Mouse (Mus musculus) heart, postnatal 25 days (tissue): ENCODE data around the gene Dnajb12. TPM values are rescaled to one million over a fixed set of nuclear protein-coding genes. Genes with fewer than 3 reads are reported as not detected.

Experiments used
- DNase-seq: peaks from one replicate; pipeline ENCODE4 v3.0.0; 2022; ENCODE audit warnings: low spot score
- intact Hi-C: fragments of 180-260 bp; cut with DNase I; formaldehyde crosslinking; loops from one replicate; pipeline ENCODE4 v1.15.1; 2025
- total RNA-seq, 2 experiments: library from RNA; stranded (reverse); gene quantifications; 2 replicates each; pipeline ENCODE4 v1.2.3; 2021

Gene Dnajb12
- 10 to 100 TPM; 34.5 to 35.9 TPM for total RNA-seq

DNA sequence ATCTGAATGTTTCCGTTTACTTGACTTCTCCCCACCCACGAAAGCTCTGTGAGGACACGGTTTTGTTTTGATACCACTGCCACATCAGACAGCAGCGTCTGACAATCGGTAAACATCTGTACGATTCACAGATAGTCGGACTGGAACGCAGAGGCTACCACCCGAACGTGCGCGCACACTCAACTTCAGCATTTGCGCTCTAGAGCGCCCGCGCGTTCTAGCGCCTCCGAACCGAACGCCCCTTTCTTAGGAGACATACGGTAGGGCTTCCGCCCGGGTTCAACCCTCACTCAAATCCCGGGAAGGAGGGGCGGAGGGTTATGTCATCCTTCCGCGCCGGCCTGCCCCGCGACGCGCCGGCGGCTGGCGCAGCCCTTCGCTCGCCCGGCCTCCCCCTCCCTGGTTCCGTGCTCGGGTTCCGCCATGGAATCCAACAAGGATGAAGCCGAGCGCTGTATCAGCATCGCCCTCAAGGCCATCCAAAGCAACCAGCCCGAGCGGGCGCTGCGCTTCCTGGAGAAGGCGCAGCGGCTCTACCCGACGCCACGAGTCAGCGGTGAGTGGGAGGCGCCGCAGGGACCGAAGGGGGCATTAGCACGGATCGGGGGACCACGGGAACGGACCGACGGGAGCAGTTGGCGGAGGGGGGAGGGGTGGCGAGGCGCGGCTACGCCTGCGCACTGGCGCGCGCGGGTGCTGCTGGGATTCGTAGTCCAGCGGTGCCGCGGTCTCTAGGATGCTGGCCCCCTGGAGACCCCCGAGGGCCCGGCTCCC is at the start of gene Dnajb12:
Gene Dnajb12, plus strand, starts transcription at position 302 of the 774 bp plus-strand sequence.
- DNase-seq: peak; percentile 86
- intact Hi-C loops: no loop called here

DNA sequence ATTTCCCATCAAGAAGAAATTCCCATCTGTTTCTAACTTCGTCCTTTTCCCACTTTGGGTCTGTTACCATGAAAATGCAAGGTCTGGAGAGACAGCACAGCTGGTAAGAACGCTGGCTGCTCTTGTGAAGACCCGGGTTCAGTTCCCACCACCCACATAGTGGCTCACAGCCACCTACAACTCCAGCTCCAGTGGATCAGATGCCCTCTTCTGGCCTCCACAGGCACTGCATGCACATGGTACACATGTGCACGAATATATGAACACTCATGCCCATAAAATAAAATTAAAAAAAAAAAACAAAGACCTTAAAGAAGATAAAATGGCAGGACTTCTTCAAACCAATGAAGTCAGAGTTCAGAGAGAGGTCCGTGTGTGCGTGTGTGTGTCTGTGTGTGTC is 49.5 kb upstream of the Dnajb12 start:
- intact Hi-C loops: no loop called here

DNA sequence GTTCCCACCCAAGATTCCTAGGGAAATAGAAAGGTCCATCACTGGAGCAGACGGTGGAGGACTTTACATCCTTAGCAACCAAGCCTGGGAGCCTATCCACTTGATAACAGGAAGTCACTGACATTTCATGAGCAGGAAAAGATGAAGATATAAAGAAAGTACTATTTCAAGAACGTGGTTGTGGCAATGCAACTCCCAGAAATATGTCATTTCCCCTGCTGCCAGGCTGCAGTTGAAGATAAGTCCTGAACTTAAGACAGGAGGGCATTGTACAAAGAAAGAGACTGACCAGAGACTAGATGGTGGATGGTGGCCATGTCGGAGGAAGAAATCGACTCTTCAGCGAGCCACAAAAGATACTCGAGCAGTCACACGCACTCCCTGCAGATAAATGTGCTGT is 47.4 kb upstream of the Dnajb12 start:
- no peak for DNase-seq
- intact Hi-C loops: no loop called here

More for the DNA sequence above, 49.5 kb upstream of the Dnajb12 start:
- no peak for DNase-seq

DNA sequence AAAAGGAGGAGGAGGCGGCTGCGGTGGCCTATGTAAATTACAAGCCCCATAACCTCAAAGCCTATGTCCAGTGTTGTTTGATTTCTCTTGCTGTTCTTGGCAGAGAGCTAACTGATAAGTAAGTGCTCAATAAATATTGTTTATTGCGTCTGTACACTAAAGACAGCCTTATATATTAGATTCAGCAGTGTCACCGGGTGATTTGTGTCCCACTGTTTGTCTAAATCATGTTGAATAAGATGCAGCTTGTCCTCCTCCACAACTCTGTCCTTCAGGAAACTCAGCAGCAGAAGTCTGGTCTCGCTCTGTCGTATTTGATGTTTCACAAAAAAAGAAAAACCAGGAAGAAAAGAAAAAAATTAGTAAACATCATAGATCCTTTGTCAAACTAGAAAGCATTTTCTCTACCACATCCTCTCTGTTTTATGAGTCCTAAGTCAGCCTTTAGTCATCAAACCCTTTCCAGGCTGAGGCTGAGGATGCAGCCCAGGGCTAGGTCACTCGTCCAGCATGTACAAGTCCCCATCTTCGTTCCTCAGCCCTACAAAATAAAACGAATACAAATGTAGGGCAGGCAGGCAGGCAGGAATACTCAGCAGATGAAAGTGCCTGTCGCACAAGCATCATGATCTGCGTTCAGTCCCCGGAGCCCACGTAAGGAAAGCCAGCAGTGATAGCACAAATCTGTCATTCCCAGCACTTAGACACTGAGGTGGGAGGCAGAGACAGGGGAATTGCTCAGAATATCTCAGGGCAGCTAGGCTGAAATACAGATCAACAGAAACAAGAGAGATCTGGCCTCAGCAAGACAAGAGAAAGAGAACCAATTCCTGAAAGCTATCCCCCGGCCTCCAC is 43.8 kb upstream of the Dnajb12 start:
- intact Hi-C loops: no loop called here
- DNase-seq: no peak

DNA sequence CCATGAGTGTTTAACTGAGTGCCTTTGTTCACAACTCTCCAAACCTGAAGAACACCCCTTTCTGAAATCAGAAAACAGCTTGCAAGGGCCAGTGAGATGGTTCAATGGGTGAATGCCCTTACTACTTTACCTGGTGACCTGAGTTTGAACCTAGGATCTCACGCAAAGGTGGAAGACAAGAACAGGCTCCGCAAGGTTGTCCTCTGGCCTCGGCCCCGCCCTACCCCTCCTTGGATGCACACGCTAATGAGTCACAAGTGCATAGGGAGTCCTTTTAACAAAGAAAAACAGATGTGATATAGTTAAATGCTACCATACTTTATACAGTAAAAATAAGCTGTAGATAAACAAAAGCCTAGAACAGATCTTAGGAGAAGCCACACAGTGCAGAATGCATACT is 41.9 kb upstream of the Dnajb12 start:
- intact Hi-C loops: no loop called here
- no peak for DNase-seq

DNA sequence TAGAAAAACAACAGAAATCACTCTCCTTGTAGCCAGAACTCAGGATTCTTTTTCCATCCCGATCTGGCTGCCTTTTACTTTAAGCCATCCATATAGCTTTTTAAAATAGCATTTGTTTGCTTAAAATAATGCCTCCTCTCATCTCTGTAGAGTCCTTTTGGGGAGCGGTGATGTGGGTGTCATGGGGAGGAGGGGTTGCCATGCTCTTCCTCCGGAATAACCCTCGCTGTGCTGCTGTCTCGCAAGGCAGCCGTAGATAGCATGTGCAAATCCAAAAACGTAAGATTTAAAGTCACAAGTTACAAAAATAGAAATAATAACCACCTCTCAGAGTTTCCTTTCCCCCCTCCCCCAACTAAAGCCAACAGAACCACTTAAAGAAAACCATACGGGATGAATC is 37.9 kb upstream of the Dnajb12 start:
- intact Hi-C loops: no loop called here
- DNase-seq: no peak

DNA sequence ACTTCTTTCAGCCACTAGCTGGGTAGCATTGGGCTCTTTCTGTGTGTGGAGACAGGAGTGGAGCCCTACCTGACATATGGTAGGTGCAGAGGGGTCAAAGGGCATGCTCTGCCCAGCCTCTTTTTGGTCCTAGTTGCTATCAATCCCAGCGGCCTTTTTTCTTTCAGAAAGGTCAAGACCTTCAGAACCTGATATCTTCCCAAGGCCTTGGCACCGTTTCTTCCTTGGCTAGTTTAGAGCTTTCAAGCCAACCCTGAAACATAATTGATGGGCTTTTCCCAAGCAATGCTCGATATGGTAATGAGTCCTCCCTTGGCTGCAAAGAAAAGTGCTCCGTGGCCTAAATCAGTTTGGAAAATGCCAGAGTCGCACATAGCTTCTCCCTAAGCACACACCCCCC is 36.2 kb upstream of the Dnajb12 start:
- DNase-seq: no peak
- intact Hi-C loops: no loop called here

DNA sequence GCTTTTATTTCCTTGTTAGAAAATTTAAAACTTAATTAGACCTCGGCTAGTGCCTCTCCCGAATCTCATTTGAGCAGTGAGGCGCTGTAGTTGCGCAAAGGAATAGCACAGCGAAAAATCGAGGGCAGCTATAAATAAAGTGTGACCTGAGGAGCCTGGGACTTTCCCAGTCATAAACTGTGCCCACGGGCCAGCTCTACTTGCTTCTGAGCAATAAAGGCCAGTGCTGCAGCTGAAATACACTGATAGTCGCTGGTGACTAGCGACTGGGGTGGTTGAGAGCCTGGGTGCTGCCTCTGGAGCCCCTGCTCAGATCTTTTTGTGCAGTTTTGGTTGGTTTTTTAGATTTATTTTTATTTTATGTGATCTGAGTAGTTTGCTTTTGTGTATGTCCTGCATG is 34.7 kb upstream of the Dnajb12 start:
- no peak for DNase-seq
- intact Hi-C loops: no loop called here

DNA sequence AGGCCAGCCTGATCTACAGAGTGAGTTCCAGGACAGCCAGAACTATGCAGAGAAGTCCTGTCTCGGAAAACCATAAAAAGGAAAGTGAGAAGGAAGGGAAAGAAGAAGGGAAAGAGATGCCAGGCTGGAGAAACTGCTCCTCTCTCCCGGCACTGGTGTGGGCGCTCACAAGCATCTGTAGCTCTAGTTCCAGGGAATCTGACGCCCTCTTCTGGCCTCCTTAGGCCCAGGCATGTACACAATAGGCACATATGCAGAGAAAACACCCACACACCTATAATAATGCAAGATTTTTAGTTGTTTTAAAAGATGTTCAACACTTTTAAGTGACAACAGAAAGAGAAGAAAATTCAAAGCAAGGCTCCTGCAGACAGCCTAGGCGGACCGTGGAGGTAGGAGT is 32.9 kb upstream of the Dnajb12 start:
- intact Hi-C loops: no loop called here

DNA sequence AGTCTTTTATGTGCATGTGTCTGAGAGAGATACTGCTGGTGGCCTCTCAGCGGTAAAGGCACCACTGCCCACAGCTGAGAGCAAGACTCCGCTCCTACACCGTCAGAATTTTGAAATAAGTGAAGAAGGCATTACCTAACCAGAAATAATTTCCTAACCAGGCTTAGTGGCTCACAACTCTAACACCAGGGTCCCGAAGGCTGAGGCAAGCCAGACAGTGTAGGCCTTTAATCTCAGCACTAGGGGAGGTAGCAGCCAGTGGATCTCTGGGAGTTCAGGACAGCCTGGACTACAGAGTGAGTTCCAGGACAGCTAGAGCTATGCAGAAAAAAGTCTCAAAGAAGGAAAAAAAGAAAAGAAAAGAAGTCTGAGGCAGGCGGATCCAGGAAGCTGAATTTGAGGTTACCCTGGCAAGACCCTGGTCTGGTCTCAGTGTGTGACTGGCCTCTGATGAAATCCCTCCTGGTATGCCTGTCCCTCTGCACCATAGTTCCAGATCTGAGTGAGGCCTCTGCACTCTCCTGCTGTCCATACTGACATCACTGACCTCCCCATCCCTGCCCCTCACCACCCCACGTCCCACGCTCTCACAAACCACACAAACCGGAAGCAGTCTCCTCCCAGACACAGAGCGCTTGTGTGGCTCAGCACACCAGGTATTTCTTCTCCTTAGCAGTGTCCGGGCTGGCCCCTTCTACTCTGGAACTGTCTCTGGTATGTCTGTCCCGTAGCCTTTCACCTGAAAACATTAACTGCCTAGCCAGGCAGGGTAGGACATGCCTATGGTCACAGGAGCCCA is 31.1 kb upstream of the Dnajb12 start:
- no peak for DNase-seq
- intact Hi-C loops: no loop called here

More for the DNA sequence above, 32.9 kb upstream of the Dnajb12 start:
- DNase-seq: no peak

DNA sequence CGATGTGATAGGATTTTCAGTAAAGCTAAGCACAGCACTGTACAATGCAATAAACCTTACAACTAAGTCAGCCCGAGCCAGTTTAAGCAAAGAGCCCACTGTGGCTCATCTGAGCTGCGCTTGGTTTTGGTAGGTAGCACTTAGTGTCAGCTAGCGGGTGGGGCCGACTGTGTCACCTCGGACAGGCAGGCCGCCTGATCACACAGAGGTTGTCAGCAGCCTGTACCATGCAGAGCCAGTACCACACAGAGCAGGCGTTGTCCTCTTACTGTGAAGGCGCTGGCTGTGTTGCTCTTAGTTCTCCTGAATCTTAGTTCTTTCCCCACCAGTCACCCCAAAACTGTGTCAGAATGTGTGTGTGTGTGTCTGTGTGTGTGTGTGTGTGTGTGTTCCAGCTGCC is 30.4 kb upstream of the Dnajb12 start:
- intact Hi-C loops: no loop called here

DNA sequence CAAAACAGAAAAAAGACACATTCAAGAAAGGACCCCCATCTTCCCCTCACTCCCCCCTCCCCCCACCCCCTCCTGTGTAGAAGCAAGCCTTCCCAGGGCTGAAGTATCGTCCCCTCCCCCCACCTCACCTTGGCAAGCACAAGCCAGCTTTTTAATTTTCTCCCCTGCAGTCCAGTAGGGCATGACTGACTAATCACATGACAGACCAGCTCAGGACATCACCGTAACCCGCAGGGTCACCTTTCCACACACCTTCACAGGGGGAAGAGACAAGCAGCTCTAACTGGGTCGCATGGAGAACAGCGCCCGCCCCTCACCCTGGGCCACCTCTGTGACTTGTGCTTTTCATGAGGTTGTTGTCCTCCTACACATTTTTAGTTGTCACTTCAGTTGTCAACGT is 30.0 kb upstream of the Dnajb12 start:
- intact Hi-C loops: no loop called here
- no peak for DNase-seq

More for the DNA sequence above, 30.4 kb upstream of the Dnajb12 start:
- no peak for DNase-seq

DNA sequence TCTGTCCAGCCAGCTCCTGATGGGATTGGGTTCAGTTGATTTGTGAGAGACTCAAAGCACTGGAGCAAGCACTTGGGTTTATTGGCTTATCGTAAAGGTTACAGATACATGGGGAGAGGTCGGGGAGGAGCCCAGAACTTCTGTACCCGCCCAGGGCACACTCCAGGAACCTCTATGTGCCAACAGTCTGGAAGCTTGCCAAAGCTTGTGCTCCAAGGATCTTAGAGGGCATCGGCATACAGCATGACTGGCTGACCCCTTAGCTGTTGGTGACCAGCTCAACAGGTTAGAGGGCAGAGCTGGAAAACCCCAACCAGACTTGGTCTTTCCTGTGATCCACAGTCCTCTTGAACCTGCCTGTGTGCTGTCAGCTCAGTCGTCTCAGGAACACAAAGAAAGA is 22.2 kb upstream of the Dnajb12 start:
- DNase-seq: no peak
- intact Hi-C loops: no loop called here

DNA sequence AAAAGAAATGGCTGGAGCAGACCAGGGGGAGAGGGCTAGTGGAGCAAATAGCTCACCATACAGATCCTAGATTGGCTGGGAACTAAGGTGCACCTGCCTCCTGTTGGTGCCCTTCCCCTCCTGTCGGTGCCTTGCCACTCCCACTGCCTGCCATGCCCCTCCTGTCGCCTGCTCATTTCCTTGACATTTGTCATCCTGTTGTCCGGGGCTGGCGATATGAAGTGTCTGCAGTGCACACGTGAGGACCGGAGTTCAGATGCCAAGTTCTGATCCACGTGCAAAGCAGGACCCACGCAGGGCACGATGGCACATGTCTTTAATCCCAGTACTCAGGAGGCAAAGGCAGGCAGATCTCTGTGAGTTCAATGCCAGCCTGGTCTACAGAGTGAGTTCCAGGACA is 18.7 kb upstream of the Dnajb12 start:
- intact Hi-C loops: loop anchor here (5.0 kb wide), 3 partner anchors 368 to 493 kb away; no protein-coding TSS in a partner anchor
- DNase-seq: no peak

DNA sequence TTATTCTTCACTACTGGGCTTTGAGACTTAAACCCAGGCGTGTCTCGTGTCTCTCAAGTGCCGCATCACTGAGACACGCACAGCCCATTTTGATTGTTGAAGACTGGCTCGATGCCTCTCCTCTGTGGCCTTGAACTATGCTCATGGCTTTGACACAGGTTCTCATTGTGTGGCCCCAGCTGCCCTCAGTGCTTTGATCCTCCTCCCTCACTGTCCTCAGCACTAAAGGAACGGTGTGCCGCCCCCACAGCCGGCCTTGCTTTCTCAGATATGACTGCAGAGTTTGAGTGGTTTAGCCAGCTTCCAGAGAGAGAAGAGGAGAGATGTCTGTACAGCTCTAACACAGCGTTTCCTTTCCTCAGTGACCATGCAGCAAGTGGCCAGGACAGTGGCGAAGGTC is 18.2 kb upstream of the Dnajb12 start:
- no peak for DNase-seq

DNA sequence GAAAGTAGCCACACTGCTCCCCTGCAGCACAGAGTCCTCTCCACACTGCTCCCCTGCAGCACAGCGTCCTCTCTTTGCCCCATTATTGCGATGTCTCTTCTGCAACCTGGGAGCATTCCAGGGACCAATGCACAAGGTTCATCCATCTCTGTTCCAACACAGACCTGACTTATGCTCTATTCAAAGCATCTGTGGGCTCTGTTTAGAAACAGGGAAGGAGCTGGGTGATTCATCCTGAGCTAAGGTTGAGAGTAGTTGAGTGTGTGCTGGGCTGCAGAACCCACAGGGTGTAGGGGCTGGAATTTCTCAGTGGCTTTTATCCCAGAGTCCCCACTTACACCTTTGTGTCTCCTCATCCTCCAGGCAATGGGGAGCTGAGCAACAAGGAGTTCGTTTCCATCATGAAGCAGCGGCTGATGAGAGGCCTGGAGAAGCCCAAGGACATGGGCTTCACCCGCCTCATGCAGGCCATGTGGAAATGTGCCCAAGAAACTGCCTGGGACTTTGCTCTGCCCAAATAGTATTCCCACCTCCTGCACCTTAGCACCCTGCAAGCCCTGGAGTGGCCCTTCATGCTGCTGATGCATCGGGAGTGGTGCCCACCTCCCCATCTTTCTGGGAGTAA is 16.4 kb upstream of the Dnajb12 start:
- DNase-seq: no peak
- intact Hi-C loops: loop anchor here (5.0 kb wide), 3 partner anchors 371 to 496 kb away; no protein-coding TSS in a partner anchor

More for the DNA sequence above, 18.2 kb upstream of the Dnajb12 start:
- intact Hi-C loops: loop anchor here (5.0 kb wide), 3 partner anchors 369 to 494 kb away; no protein-coding TSS in a partner anchor

DNA sequence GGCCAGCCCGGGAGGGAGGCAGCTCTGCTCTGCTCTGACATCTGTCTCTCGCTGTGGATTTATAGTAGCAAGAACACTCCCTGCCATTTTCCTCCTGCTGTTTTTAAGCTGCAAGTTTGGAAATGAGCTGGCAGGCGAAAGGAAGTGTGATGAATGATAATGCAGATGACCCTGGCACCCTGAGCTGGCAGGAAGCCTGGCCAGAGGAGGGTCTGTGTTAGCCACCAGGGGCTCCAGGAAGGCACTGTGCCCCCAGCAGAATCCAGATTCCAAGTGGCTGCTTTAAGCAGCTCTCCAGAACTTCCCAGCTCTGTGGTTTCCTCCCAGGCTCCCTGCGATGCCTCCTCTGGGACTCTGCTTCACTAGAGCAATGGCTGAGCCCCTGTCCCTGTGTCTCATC is 15.7 kb upstream of the Dnajb12 start:
- DNase-seq: no peak
- intact Hi-C loops: loop anchor here (5.0 kb wide), 3 partner anchors 371 to 496 kb away; no protein-coding TSS in a partner anchor

DNA sequence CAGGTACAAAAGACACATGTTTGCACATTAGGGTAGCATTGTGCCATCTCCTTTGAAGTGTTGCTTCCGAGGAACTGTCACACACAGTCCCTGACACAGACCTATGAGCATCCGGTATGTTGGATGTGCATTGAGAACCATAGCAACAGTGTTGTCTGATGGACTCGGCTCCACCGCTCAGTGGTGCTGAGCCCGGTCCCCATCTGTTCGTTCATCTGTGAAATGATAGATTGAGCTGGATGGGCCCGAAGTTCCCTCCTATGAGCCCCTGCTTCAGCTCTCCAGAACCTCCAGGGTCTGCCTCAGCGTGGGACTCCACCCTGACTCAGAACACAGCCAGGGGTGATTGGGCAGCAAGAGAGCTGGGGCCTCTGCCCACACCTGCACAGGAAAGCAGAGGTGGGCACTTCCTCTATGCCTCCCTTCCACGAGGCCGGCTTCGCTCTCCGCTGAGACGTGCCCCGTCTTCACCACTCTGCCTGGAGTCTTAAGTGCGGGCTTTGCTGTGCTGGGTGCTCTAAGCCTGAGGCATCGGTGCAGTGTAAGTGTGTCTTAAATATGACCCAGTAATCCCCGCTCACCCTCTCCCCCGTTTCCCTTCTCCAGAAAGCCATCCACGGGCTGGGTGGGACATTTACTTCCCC is 15.0 kb upstream of the Dnajb12 start:
- intact Hi-C loops: loop anchor here (5.0 kb wide), 3 partner anchors 372 to 497 kb away; no protein-coding TSS in a partner anchor
- DNase-seq: no peak
